Mouse (Mus musculus) lung, adult 18-20 months (tissue): Measurements from ENCODE around the gene Tmem108.

Source experiments
- DNase-seq, 2 experiments: peaks; one replicate each; pipeline ENCODE4 v3.0.0; 2022; ENCODE audit warnings: mixed read lengths in 2 of 2

Gene Tmem108

GRCm38 (mm10) chr9:103720021-103720420 is 41.6 kb downstream of the Tmem108 start:
- no peak for DNase-seq

GRCm38 (mm10) chr9:103716002-103716401 is 45.6 kb downstream of the Tmem108 start:
- DNase-seq = no peak

GRCm38 (mm10) chr9:103715352-103715751 is 46.3 kb downstream of the Tmem108 start:
- DNase-seq = no peak

GRCm38 (mm10) chr9:103713230-103713629 is 48.4 kb downstream of the Tmem108 start:
- DNase-seq = no peak

GRCm38 (mm10) chr9:103712711-103713110 is 48.9 kb downstream of the Tmem108 start:
- DNase-seq = no peak

- DNase-seq = peak; percentile 9 to 15
Observed at GRCm38 (mm10) chr9:103709694-103710093, 51.9 kb downstream of the Tmem108 start.

- peak in 1 of 2 experiments; percentile 8 for DNase-seq
Observed at GRCm38 (mm10) chr9:103708514-103709173, 53.0 kb downstream of the Tmem108 start.

- no peak for DNase-seq
Observed at GRCm38 (mm10) chr9:103707857-103708256, 53.8 kb downstream of the Tmem108 start.

- DNase-seq = peak; percentile 15 to 19
Observed at GRCm38 (mm10) chr9:103707000-103707790, 54.4 kb downstream of the Tmem108 start.

GRCm38 (mm10) chr9:103705717-103706116 is 55.9 kb downstream of the Tmem108 start:
- DNase-seq = no peak

- DNase-seq = no peak
Observed at GRCm38 (mm10) chr9:103703014-103703413, 58.6 kb downstream of the Tmem108 start.

- no peak for DNase-seq
Observed at GRCm38 (mm10) chr9:103702452-103702851, 59.2 kb downstream of the Tmem108 start.

- no peak for DNase-seq
Observed at GRCm38 (mm10) chr9:103701448-103701847, 60.2 kb downstream of the Tmem108 start.

- no peak for DNase-seq
Observed at GRCm38 (mm10) chr9:103700240-103700639, 61.4 kb downstream of the Tmem108 start.

GRCm38 (mm10) chr9:103696967-103697366 is 64.7 kb downstream of the Tmem108 start:
- DNase-seq = no peak

- no peak for DNase-seq
Observed at GRCm38 (mm10) chr9:103693826-103694225, 67.8 kb downstream of the Tmem108 start.

- DNase-seq = no peak
Observed at GRCm38 (mm10) chr9:103692699-103693098, 68.9 kb downstream of the Tmem108 start.

GRCm38 (mm10) chr9:103691847-103692246 is 69.8 kb downstream of the Tmem108 start:
- DNase-seq = no peak

GRCm38 (mm10) chr9:103690446-103690845 is 71.2 kb downstream of the Tmem108 start:
- DNase-seq = no peak

- no peak for DNase-seq
Observed at GRCm38 (mm10) chr9:103689697-103690096, 71.9 kb downstream of the Tmem108 start.

- no peak for DNase-seq
Observed at GRCm38 (mm10) chr9:103689006-103689405, 72.6 kb downstream of the Tmem108 start.

- no peak for DNase-seq
Observed at GRCm38 (mm10) chr9:103687130-103687529, 74.5 kb downstream of the Tmem108 start.

- no peak for DNase-seq
Observed at GRCm38 (mm10) chr9:103681741-103682330, 79.8 kb downstream of the Tmem108 start.

GRCm38 (mm10) chr9:103679234-103679633 is 82.4 kb downstream of the Tmem108 start:
- DNase-seq = no peak
